Mouse (Mus musculus) thymus, adult 2 months (tissue): Measurements from ENCODE around the gene Psmd13.

Experiments
- CTCF ChIP-seq: fragments of 200-500 bp; IDR thresholded peaks from 2 replicates; pipeline ENCODE4 v1.5.1; 2012; ENCODE audit warnings: mild to moderate bottlenecking, control low read depth, low read length, moderate library complexity, borderline replicate concordance; ENCODE audit not compliant: control insufficient read depth, poor library complexity, insufficient read depth; ENCODE audit errors: extremely low read depth
- POLR2A ChIP-seq: fragments of 200-500 bp; IDR thresholded peaks from 2 replicates; pipeline ENCODE4 v1.6.1; 2012; ENCODE audit warnings: mild to moderate bottlenecking, low read length, control low read depth, moderate library complexity; ENCODE audit not compliant: control insufficient read depth, poor library complexity, insufficient read depth; ENCODE audit errors: extremely low read depth

DNA sequence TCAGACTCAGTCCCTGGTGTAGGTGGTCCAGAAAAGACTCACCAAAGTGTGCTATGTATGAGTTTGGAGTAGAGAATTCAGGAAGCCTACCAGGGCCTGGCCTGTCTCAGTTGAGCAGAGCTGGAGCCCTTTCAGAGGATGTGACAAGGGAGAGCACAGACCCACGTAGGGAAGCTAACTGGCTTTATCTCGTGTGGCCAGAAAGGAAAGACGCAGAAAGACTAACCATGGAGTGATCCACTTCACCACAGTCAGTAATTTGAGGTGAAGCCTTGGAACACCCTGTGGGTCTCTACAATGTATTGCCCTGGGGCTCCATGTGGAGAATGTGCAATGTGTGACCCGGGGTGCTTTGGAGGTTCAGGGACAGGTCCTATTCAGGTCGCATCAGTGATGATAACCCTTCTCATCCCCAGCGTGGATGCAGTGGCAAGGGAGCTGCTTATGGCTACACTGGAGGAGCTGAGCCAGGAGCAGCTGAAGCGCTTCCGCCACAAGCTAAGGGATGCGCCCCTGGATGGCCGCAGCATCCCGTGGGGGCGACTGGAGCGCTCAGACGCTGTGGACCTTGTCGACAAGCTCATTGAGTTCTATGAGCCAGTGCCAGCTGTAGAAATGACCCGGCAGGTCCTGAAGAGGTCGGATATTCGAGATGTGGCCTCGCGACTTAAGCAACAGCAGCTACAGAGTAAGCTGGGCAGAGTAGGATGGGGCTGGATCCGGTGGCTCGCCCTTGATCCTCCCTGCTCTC, 39.6 kb downstream of the Psmd13 start:
- TF ChIP-seq POLR2A (no peak), CTCF (no peak)
